Mouse (Mus musculus): ENCODE data around the gene Gm6993.

DNA sequence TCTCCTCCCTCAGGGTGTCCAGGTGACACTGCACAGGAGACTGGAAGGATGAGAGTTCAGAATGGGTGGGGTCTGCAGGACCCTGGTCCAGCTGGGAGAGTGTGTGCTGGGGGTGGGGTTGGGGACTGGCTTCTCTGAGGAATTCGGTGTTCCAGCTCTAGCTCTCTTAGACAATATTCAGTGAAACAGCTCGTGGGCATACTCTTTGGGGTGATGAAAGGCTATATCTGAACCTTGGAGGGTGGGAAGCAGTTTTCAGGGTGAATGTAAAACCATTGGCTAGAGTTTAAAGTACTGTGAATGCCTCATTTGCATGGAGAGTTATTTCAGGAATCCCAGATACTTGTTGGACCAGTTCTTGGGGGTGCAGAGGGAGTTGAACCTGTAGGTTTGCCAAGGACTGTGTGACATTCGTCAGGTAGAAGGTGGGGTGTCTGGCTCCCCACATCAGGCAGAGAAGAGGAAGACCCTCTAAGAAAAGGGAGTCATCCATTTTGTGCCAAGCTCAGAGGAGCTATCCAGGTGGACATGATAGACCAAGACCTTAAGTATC lies 1.5 kb upstream of the Gm6993 start:
- no peak for TF ChIP-seq POLR2A (IDR thresholded peaks at IDR 0.05; ENCODE audit: insufficient read depth, low read length)
- no peak for TF ChIP-seq CTCF (IDR thresholded peaks at IDR 0.05; ENCODE audit: low read depth, low read length)
- TF ChIP-seq EP300 (IDR thresholded peaks at IDR 0.05; ENCODE audit: insufficient read depth, low read depth, low read length) = peak; percentile 37; the same call in 1 of the 2 replicates

Data from ES-Bruce4 (cell line).